Mouse (Mus musculus) hindbrain, postnatal 0 days (tissue): ENCODE data around the gene Mvb12b. TPM values are rescaled to one million over a fixed set of nuclear protein-coding genes. Genes with fewer than 3 reads are reported as not detected.
A peak's percentile ranks its signal among the peaks of the same experiment; 100 is the strongest.
"Not testable (repeated sequence)": the region's sequence is repeated elsewhere in the genome, so short reads cannot be mapped to it uniquely, and the experiment has no call there.

Source experiments
- ATAC-seq: fragments of 200-750 bp; cut with Nextera tagmentation; 2 replicates; pipeline ENCODE4 v1.8.0; 2017; ENCODE audit warnings: mild to moderate bottlenecking, moderate TSS enrichment, moderate library complexity
- DNase-seq: peaks from one replicate; pipeline ENCODE4 v3.0.0-alpha.2; 2015; ENCODE audit warnings: low spot score
- H3K27ac ChIP-seq: fragments of 300-500 bp; sonication (generic); 2 replicates; pipeline ENCODE4 v1.5.1; 2014; ENCODE audit warnings: mild to moderate bottlenecking
- H3K27me3 ChIP-seq: fragments of 300-500 bp; sonication (generic); 2 replicates; pipeline ENCODE4 v1.6.1; 2014; ENCODE audit warnings: low read length, mixed read lengths; ENCODE audit not compliant: insufficient read depth
- H3K36me3 ChIP-seq: fragments of 300-500 bp; sonication (generic); 2 replicates; pipeline ENCODE4 v1.6.1; 2014; ENCODE audit warnings: low read length, mixed read lengths; ENCODE audit not compliant: insufficient read depth
- H3K4me1 ChIP-seq: fragments of 300-500 bp; sonication (generic); 2 replicates; pipeline ENCODE4 v1.6.1; 2014; ENCODE audit warnings: antibody characterized with exemption, low read length, mixed read lengths; ENCODE audit not compliant: insufficient read depth
- H3K4me2 ChIP-seq: fragments of 300-500 bp; sonication (generic); 2 replicates; pipeline ENCODE4 v1.6.1; 2014; ENCODE audit warnings: low read depth, mild to moderate bottlenecking, low read length, moderate library complexity, mixed read lengths
- H3K4me3 ChIP-seq: fragments of 300-500 bp; sonication (generic); 2 replicates; pipeline ENCODE4 v1.5.1; 2014; ENCODE audit warnings: low read length
- H3K9ac ChIP-seq: fragments of 300-500 bp; sonication (generic); replicated peaks from 2 replicates; pipeline ENCODE4 v1.6.1; 2014; ENCODE audit warnings: mild to moderate bottlenecking, low read length, moderate library complexity, mixed read lengths
- H3K9me3 ChIP-seq: fragments of 300-500 bp; sonication (generic); 2 replicates; pipeline ENCODE4 v1.6.1; 2016; ENCODE audit warnings: low read length, mixed read lengths
- CTCF ChIP-seq: IDR thresholded peaks from 2 replicates; pipeline ENCODE4 v1.5.1; 2016; ENCODE audit warnings: antibody characterized with exemption, control low read depth, low read depth
- WGBS: fragments of 180-500 bp; shearing (Covaris S2); extraction: QIAGEN DNeasy Blood & Tissue Kit; methylation state at CpG from one replicate; pipeline ENCODE4 v1.1.7; 2014; 5-methylcytosine and 5-hydroxymethylcytosine counted together
- polyA plus RNA-seq: library from polyadenylated mRNA; unstranded; fragments of >200 nt; fragmentation: Nextera tagmentation; extraction: Ambion mirVana; gene quantifications from 2 replicates; pipeline ENCODE4 v1.2.1, GENCODE M21; 2015
- total RNA-seq: library from RNA; depleted of rRNA; stranded (reverse); fragments of >200 nt; gene quantifications from 2 replicates; pipeline ENCODE4 v1.2.3, GENCODE M21; 2014

Mvb12b gene
- total and polyA plus RNA-seq, 2 experiments from 2014 or later = 64.1 to 134 TPM

DNA sequence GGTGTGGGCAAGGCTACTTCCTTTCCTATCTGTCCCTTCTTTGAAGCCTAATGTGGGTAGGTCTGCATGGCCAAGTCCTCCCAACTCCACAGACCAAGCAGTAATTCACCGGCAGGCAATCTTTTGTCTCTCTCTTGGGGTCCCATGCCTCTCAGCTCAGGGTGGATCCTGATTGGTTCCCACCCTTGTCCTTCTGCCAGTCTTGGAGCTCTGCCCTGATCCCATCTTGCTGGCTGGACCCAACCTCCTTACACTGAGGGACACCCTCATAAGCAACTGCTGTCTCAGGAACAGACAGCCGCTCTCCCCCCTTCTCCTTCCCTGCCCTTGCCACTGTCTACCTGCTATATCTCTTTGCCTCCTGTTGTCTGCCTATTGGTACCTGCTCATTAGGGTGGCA is 34.7 kb upstream of the Mvb12b start:
- H3K27ac ChIP-seq = no peak overlapping the region
- 55% methylated on average over 2 of the region's 2 CpGs for WGBS
- peak; percentile 55 for DNase-seq

GRCm38 (mm10) chr2:33919934-33920615 is 32.3 kb upstream of the Mvb12b start:
- H3K4me2 ChIP-seq = no peak overlapping the region
- no peak for TF ChIP-seq CTCF

More for the DNA sequence above, 34.7 kb upstream of the Mvb12b start:
- no peak overlapping the region for H3K4me3 ChIP-seq
- H3K36me3 ChIP-seq = no peaks in the 10 kb centered on the region
- H3K9ac ChIP-seq = no peak overlapping the region
- H3K4me2 ChIP-seq = no peak overlapping the region
- ATAC-seq = peak; percentile 58
- no peaks in the 10 kb centered on the region for H3K27me3 ChIP-seq
- H3K9me3 ChIP-seq = no peaks in the 10 kb centered on the region
- peaks cover 3% of the 10 kb centered on the region; the same call in 1 of the 2 replicates for H3K4me1 ChIP-seq
- TF ChIP-seq CTCF = no peak

DNA sequence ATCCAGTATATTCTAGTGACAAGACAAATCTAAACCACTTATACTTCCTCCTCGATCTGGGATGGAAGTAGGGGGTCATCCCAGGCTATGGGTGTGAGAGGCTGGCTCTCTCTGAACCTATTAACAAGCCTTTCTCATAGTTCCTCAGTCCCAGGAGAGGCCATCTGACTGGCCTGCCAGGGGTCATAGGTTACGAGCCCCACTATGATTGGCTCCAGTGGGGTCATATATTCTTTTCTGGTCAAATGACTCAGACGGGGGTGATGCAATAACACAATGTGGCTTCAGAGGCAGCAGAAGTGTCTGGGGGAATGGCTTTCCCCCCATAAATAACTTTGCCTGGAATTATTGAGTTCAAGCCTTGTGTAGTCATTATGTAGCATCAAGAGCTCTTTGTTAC is 31.1 kb upstream of the Mvb12b start:
- H3K27me3 ChIP-seq = no peaks in the 10 kb centered on the region
- H3K36me3 ChIP-seq = no peaks in the 10 kb centered on the region
- no peak overlapping the region for H3K27ac ChIP-seq
- H3K9me3 ChIP-seq = no peaks in the 10 kb centered on the region
- 82% methylated on average over 3 of the region's 3 CpGs for WGBS
- ATAC-seq = no peak
- no peak overlapping the region for H3K9ac ChIP-seq
- no peak overlapping the region for H3K4me3 ChIP-seq
- no peak overlapping the region for H3K4me2 ChIP-seq
- TF ChIP-seq CTCF = no peak
- H3K4me1 ChIP-seq = peaks cover 3% of the 10 kb centered on the region; the same call in 1 of the 2 replicates
- no peak for DNase-seq

More at GRCm38 (mm10) chr2:33919934-33920615, 32.3 kb upstream of the Mvb12b start:
- Histone ChIP-seq H3K4me1 (peaks cover 3% of the 10 kb centered on the region; the same call in 1 of the 2 replicates), H3K36me3 (no peaks in the 10 kb centered on the region), H3K9ac (no peak overlapping the region; the same call in 1 of the 2 replicates), H3K27ac (no peak overlapping the region), H3K9me3 (no peaks in the 10 kb centered on the region), H3K4me3 (no peak overlapping the region), H3K27me3 (no peaks in the 10 kb centered on the region)
- WGBS = 25% methylated on average over 22 of the region's 22 CpGs
- DNase-seq (peak; percentile 19), ATAC-seq (no peak)

DNA sequence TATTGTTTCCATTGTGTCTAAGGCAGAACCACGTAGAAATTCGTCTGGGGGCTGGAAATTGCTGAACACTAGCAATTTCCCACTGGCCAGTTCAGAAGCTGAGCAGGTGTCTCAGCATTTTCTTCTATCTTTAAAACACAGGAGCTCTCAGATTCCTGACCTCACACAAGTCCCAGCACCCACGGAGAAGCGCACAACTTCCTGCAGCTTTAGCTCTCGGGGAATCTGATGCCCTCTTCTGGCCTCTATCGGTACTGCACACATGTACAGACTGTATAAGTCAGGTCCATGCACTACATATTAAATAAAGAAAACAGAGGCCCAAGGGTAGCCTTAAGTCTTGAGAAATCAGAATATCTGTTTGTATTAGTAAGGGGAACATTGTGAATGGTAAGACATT is 30.6 kb upstream of the Mvb12b start:
- Histone ChIP-seq H3K9me3 (no peaks in the 10 kb centered on the region), H3K36me3 (no peaks in the 10 kb centered on the region), H3K9ac (no peak overlapping the region), H3K27me3 (no peaks in the 10 kb centered on the region), H3K4me1 (peaks cover 3% of the 10 kb centered on the region; the same call in 1 of the 2 replicates), H3K4me3 (no peak overlapping the region), H3K27ac (no peak overlapping the region), H3K4me2 (no peak overlapping the region)
- no peak for ATAC-seq
- peak; percentile 35 for DNase-seq
- 70% methylated on average over 6 of the region's 6 CpGs for WGBS
- TF ChIP-seq CTCF = peak; percentile 64

DNA sequence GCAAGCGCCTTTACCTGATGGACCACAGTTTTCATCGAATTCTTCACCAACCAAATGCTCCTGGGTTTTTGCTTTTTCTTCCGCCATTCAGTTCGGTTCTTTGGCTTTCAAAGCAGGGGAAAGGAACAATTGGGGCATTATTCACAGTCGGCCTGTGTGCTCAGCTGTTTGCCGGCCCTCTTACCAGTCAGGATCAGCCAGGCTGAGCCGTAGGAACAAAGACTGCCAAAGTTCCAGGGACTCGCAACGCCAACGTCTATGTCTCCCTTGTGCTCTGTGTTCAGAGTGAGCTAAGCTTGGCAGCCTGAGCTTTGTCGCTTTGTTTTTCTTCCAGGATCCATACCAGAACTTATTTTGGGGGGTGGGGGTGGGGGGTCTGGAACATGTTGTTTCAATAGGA is 28.9 kb upstream of the Mvb12b start:
- Histone ChIP-seq H3K9me3 (no peaks in the 10 kb centered on the region), H3K4me2 (no peak overlapping the region), H3K36me3 (no peaks in the 10 kb centered on the region), H3K9ac (no peak overlapping the region), H3K4me3 (no peak overlapping the region), H3K27ac (no peak overlapping the region), H3K4me1 (no peaks in the 10 kb centered on the region), H3K27me3 (no peaks in the 10 kb centered on the region)
- DNase-seq (peak; percentile 51), ATAC-seq (peak; percentile 71)
- WGBS = 36% methylated on average over 11 of the region's 11 CpGs
- no peak for TF ChIP-seq CTCF

GRCm38 (mm10) chr2:33914998-33915397 is 27.3 kb upstream of the Mvb12b start:
- no peak overlapping the region for H3K4me3 ChIP-seq
- no peaks in the 10 kb centered on the region for H3K9me3 ChIP-seq
- no peaks in the 10 kb centered on the region for H3K27me3 ChIP-seq
- no peak for DNase-seq
- no peak overlapping the region for H3K27ac ChIP-seq
- H3K4me1 ChIP-seq = no peaks in the 10 kb centered on the region
- no peak overlapping the region for H3K9ac ChIP-seq
- 87% methylated on average over 8 of the region's 8 CpGs for WGBS
- no peak for ATAC-seq
- H3K4me2 ChIP-seq = no peak overlapping the region
- TF ChIP-seq CTCF = no peak
- H3K36me3 ChIP-seq = no peaks in the 10 kb centered on the region

- WGBS = 76% methylated on average over 3 of the region's 3 CpGs
Measured at GRCm38 (mm10) chr2:33914334-33914733, 26.6 kb upstream of the Mvb12b start.

GRCm38 (mm10) chr2:33913598-33913997 is 25.9 kb upstream of the Mvb12b start:
- H3K4me3 ChIP-seq, H3K27ac ChIP-seq, ATAC-seq, H3K27me3 ChIP-seq, DNase-seq, H3K36me3 ChIP-seq, H3K4me1 ChIP-seq, H3K4me2 ChIP-seq, H3K9ac ChIP-seq, H3K9me3 ChIP-seq: not testable (repeated sequence)
- WGBS = 78% methylated on average over 1 of the region's 1 CpGs

More at GRCm38 (mm10) chr2:33914334-33914733, 26.6 kb upstream of the Mvb12b start:
- Histone ChIP-seq H3K27me3 (no peaks in the 10 kb centered on the region), H3K4me1 (no peaks in the 10 kb centered on the region), H3K9ac (no peak overlapping the region), H3K36me3 (no peaks in the 10 kb centered on the region), H3K4me3 (no peak overlapping the region), H3K4me2 (no peak overlapping the region), H3K27ac (no peak overlapping the region), H3K9me3 (no peaks in the 10 kb centered on the region)
- no peak for DNase-seq
- no peak for ATAC-seq
- no peak for TF ChIP-seq CTCF
